Mouse (Mus musculus) ES-E14 (cell line): ENCODE data around the gene Hist1h2bn. TPM values are rescaled to one million over a fixed set of nuclear protein-coding genes. Genes with fewer than 3 reads are reported as not detected.

Source experiments
- DNase-seq: peaks from one replicate; pipeline ENCODE4 v3.0.0-alpha.2; 2013; ENCODE audit warnings: low read depth, low spot score
- H3K27ac ChIP-seq: 2 replicates; pipeline ENCODE4 v1.5.1; 2012; ENCODE audit warnings: low read depth, mild to moderate bottlenecking, low read length, moderate library complexity, mixed read lengths; ENCODE audit not compliant: poor library complexity, insufficient read depth, severe bottlenecking
- H3K36me3 ChIP-seq: 2 replicates; pipeline ENCODE4 v1.6.1; 2012; ENCODE audit warnings: mild to moderate bottlenecking, low read length, moderate library complexity, mixed read lengths; ENCODE audit not compliant: control insufficient read depth, poor library complexity, insufficient read depth, severe bottlenecking
- H3K4me1 ChIP-seq, 2 experiments: fragments of 150-350 bp in 1 of 2; sonication (generic) in 1 of 2; 2 replicates each; pipeline ENCODE4 v1.6.1; 2012; ENCODE audit warnings: low read length in 2 of 2, mild to moderate bottlenecking in 1 of 2, mixed read lengths in 1 of 2; ENCODE audit not compliant: control insufficient read depth in 2 of 2, insufficient read depth in 2 of 2, poor library complexity in 1 of 2
- H3K4me3 ChIP-seq, 2 experiments: fragments of 150-350 bp in 1 of 2; sonication (generic) in 1 of 2; 2 replicates each; pipeline ENCODE4 v1.5.1; 2012; ENCODE audit warnings: low read length in 2 of 2, low read depth in 1 of 2, mild to moderate bottlenecking in 1 of 2, mixed read lengths in 1 of 2; ENCODE audit not compliant: insufficient read depth in 1 of 2, poor library complexity in 1 of 2, severe bottlenecking in 1 of 2
- H3K9ac ChIP-seq: 2 replicates; pipeline ENCODE4 v1.6.1; 2012; ENCODE audit warnings: low read depth, mild to moderate bottlenecking, low read length, mixed read lengths; ENCODE audit not compliant: poor library complexity, insufficient read depth, severe bottlenecking
- H3K9me3 ChIP-seq: fragments of 150-350 bp; sonication (generic); 2 replicates; pipeline ENCODE4 v1.6.1; 2012; ENCODE audit warnings: low read depth, mild to moderate bottlenecking, low read length; ENCODE audit not compliant: control insufficient read depth, insufficient read depth
- CHD2 ChIP-seq: IDR thresholded peaks from 2 replicates; pipeline ENCODE4 v1.6.1; 2014; ENCODE audit warnings: mild to moderate bottlenecking, low read depth, low read length, inconsistent platforms
- HCFC1 ChIP-seq: IDR thresholded peaks from 2 replicates; pipeline ENCODE4 v1.6.1; 2012; ENCODE audit warnings: low read length, inconsistent platforms, borderline replicate concordance; ENCODE audit not compliant: insufficient read depth
- MAFK ChIP-seq: IDR thresholded peaks from 2 replicates; pipeline ENCODE4 v1.6.1; 2014; ENCODE audit warnings: mild to moderate bottlenecking, low read depth, low read length, inconsistent platforms; ENCODE audit not compliant: insufficient read depth
- ZC3H11A ChIP-seq: IDR thresholded peaks from 2 replicates; pipeline ENCODE4 v1.6.1; 2012; ENCODE audit warnings: low read depth, mild to moderate bottlenecking, inconsistent platforms, low read length, borderline replicate concordance
- ZNF384 ChIP-seq: IDR thresholded peaks from 2 replicates; pipeline ENCODE4 v1.6.1; 2012; ENCODE audit warnings: low read depth, low read length, inconsistent platforms
- in situ Hi-C, 2 experiments: fragments of 600-800 bp; cut with MboI; formaldehyde crosslinking; loops; one replicate each; pipeline ENCODE4 v1.15.1; 2025; ENCODE audit warnings: low sequenced_read_pairs in 2 of 2, inconsistent platforms in 1 of 2; ENCODE audit not compliant: unreplicated experiment in 2 of 2
- total RNA-seq: library from RNA; depleted of rRNA; stranded (reverse); fragments of 300-350 nt; gene quantifications from 2 replicates; pipeline ENCODE4 v1.2.3, GENCODE M21; 2012

Hist1h2bn gene
- total RNA-seq, 1 experiment: 496 TPM

GRCm38 (mm10) chr13:21778814-21779766, 25.2 kb downstream of the Hist1h2bn start:
- TF ChIP-seq ZNF384: no peak
- peak; percentile 89 for TF ChIP-seq CHD2
- in situ Hi-C loops: no loop called here
- H3K27ac ChIP-seq: peak overlapping the region; percentile 89
- peak; percentile 70 for DNase-seq
- no peaks in the 10 kb centered on the region for H3K9me3 ChIP-seq
- H3K36me3 ChIP-seq: no peaks in the 10 kb centered on the region
- H3K9ac ChIP-seq: peak overlapping the region; percentile 82
- peaks cover 0 to 8% of the 10 kb centered on the region in 2 experiments; a peak in 1 of 4 replicates for H3K4me1 ChIP-seq
- peak overlapping the region; percentile 57 to 68 for H3K4me3 ChIP-seq

GRCm38 (mm10) chr13:21779767-21780731, 26.1 kb downstream of the Hist1h2bn start, which contains the start of gene Hist1h1b:
Gene Hist1h1b, minus strand, starts transcription at chr13:21780625.
- H3K36me3 ChIP-seq: no peaks in the 10 kb centered on the region
- no peaks in the 10 kb centered on the region for H3K9me3 ChIP-seq
- H3K27ac ChIP-seq: peak within 1 kb of the TSS; percentile 89
- H3K4me3 ChIP-seq: peak within 1 kb of the TSS; percentile 55 to 68
- TF ChIP-seq MAFK (no peak), CHD2 (no peak; the same call in 1 of the 2 replicates), ZC3H11A (no peak), HCFC1 (no peak; the same call in 1 of the 2 replicates), ZNF384 (no peak)
- H3K9ac ChIP-seq: peak within 1 kb of the TSS; percentile 82
- peak; percentile 71 for DNase-seq
- in situ Hi-C loops: no loop called here
- peaks cover 0 to 5% of the 10 kb centered on the region in 2 experiments; a peak in 1 of 4 replicates for H3K4me1 ChIP-seq

GRCm38 (mm10) chr13:21781021-21781555, 27.2 kb downstream of the Hist1h2bn start:
- Histone ChIP-seq H3K4me1 (peaks cover 0 to 5% of the 10 kb centered on the region in 2 experiments; a peak in 1 of 4 replicates), H3K9me3 (no peaks in the 10 kb centered on the region), H3K36me3 (no peaks in the 10 kb centered on the region), H3K9ac (no peak overlapping the region), H3K27ac (no peak overlapping the region), H3K4me3 (peak overlapping the region in 1 of 2 experiments; percentile 8; a peak in 2 of 4 replicates)
- no peak for DNase-seq
- TF ChIP-seq CHD2 (no peak), MAFK (no peak)
- in situ Hi-C loops: no loop called here

GRCm38 (mm10) chr13:21781639-21782038, 27.7 kb downstream of the Hist1h2bn start:
- DNase-seq: no peak
- Histone ChIP-seq H3K36me3 (no peaks in the 10 kb centered on the region), H3K27ac (no peak overlapping the region), H3K9me3 (no peaks in the 10 kb centered on the region), H3K4me3 (no peak overlapping the region), H3K4me1 (peaks cover 0 to 5% of the 10 kb centered on the region in 2 experiments; a peak in 1 of 4 replicates), H3K9ac (no peak overlapping the region)
- in situ Hi-C loops: no loop called here
- TF ChIP-seq MAFK (no peak), CHD2 (no peak), ZC3H11A (no peak), HCFC1 (no peak), ZNF384 (no peak)
